Mouse (Mus musculus) ES-Bruce4 (cell line): ENCODE results near the gene Fadd. TPM values are rescaled to one million over a fixed set of nuclear protein-coding genes. Genes with fewer than 3 reads are reported as not detected.

ENCODE experiments used
- H3K27ac ChIP-seq: 2 replicates; pipeline ENCODE4 v1.5.1; 2012; ENCODE audit warnings: low read length, inconsistent platforms; ENCODE audit not compliant: insufficient read depth
- H3K27me3 ChIP-seq: 2 replicates; pipeline ENCODE4 v1.6.1; 2012; ENCODE audit warnings: mild to moderate bottlenecking, low read length, inconsistent platforms; ENCODE audit not compliant: control insufficient read depth, poor library complexity, insufficient read depth, severe bottlenecking
- H3K36me3 ChIP-seq: 2 replicates; pipeline ENCODE4 v1.6.1; 2012; ENCODE audit warnings: inconsistent platforms, mild to moderate bottlenecking, low read length, moderate library complexity; ENCODE audit not compliant: control insufficient read depth, poor library complexity, insufficient read depth, severe bottlenecking
- H3K4me1 ChIP-seq: one replicate; pipeline ENCODE4 v1.8.1; 2011; ENCODE audit warnings: low read length; ENCODE audit not compliant: control insufficient read depth, insufficient read depth
- H3K4me3 ChIP-seq: 2 replicates; pipeline ENCODE4 v1.5.1; 2011; ENCODE audit warnings: low read depth, mild to moderate bottlenecking, low read length
- H3K9ac ChIP-seq: 2 replicates; pipeline ENCODE4 v1.6.1; 2012; ENCODE audit warnings: low read depth, mild to moderate bottlenecking, inconsistent platforms; ENCODE audit not compliant: poor library complexity, severe bottlenecking
- H3K9me3 ChIP-seq: replicated peaks from 2 replicates; pipeline ENCODE4 v1.6.1; 2012; ENCODE audit warnings: mild to moderate bottlenecking, low read length, inconsistent platforms; ENCODE audit not compliant: control insufficient read depth, poor library complexity, insufficient read depth, severe bottlenecking
- CTCF ChIP-seq: IDR thresholded peaks from one replicate; pipeline ENCODE4 v1.8.1; 2011; ENCODE audit warnings: low read depth, low read length
- EP300 ChIP-seq: IDR thresholded peaks from 2 replicates; pipeline ENCODE4 v1.6.1; 2011; ENCODE audit warnings: low read depth, low read length; ENCODE audit not compliant: insufficient read depth
- POLR2A ChIP-seq: IDR thresholded peaks from one replicate; pipeline ENCODE4 v1.8.1; 2011; ENCODE audit warnings: low read length; ENCODE audit not compliant: insufficient read depth
- polyA plus RNA-seq: library from polyadenylated mRNA; stranded (reverse); fragments of >200 nt; gene quantifications from 2 replicates; pipeline ENCODE4 v1.2.4, GENCODE M21; 2011; ENCODE audit warnings: low read depth; ENCODE audit not compliant: missing spikeins, insufficient read depth, insufficient read length

Fadd gene
- polyA plus RNA-seq, 1 experiment = 2.5 TPM

- Histone ChIP-seq H3K27ac (no peak overlapping the region), H3K4me3 (no peak overlapping the region), H3K36me3 (no peaks in the 10 kb centered on the region), H3K9ac (no peak overlapping the region), H3K27me3 (no peaks in the 10 kb centered on the region), H3K4me1 (peaks cover 4% of the 10 kb centered on the region), H3K9me3 (no peaks in the 10 kb centered on the region)
- TF ChIP-seq POLR2A (no peak), EP300 (no peak), CTCF (no peak)
Measured at GRCm38 (mm10) chr7:144620721-144621681, 38.7 kb upstream of the Fadd start.

GRCm38 (mm10) chr7:144620315-144620714, 38.1 kb upstream of the Fadd start:
- Histone ChIP-seq H3K9me3 (no peaks in the 10 kb centered on the region), H3K9ac (no peak overlapping the region), H3K36me3 (no peaks in the 10 kb centered on the region), H3K4me3 (no peak overlapping the region), H3K27me3 (no peaks in the 10 kb centered on the region), H3K4me1 (peaks cover 4% of the 10 kb centered on the region), H3K27ac (no peak overlapping the region)
- TF ChIP-seq EP300 (no peak), CTCF (no peak), POLR2A (no peak)

GRCm38 (mm10) chr7:144615343-144615742, 33.1 kb upstream of the Fadd start:
- H3K9me3 ChIP-seq = no peaks in the 10 kb centered on the region
- no peaks in the 10 kb centered on the region for H3K27me3 ChIP-seq
- no peak for TF ChIP-seq CTCF
- no peak for TF ChIP-seq POLR2A
- no peak for TF ChIP-seq EP300
- H3K4me3 ChIP-seq = no peak overlapping the region
- peaks cover 2% of the 10 kb centered on the region for H3K4me1 ChIP-seq
- H3K36me3 ChIP-seq = no peaks in the 10 kb centered on the region
- H3K27ac ChIP-seq = no peak overlapping the region
- no peak overlapping the region for H3K9ac ChIP-seq

- TF ChIP-seq POLR2A (no peak), EP300 (no peak)
- H3K27me3 ChIP-seq = no peaks in the 10 kb centered on the region
- no peak overlapping the region for H3K9ac ChIP-seq
- no peaks in the 10 kb centered on the region for H3K9me3 ChIP-seq
- no peak overlapping the region for H3K27ac ChIP-seq
- no peaks in the 10 kb centered on the region for H3K4me1 ChIP-seq
- H3K4me3 ChIP-seq = no peak overlapping the region
- no peaks in the 10 kb centered on the region for H3K36me3 ChIP-seq
Measured at GRCm38 (mm10) chr7:144612829-144613228, 30.6 kb upstream of the Fadd start.

GRCm38 (mm10) chr7:144612351-144612750, 30.1 kb upstream of the Fadd start:
- no peak overlapping the region for H3K9ac ChIP-seq
- H3K27me3 ChIP-seq = no peaks in the 10 kb centered on the region
- no peaks in the 10 kb centered on the region for H3K9me3 ChIP-seq
- H3K36me3 ChIP-seq = no peaks in the 10 kb centered on the region
- no peaks in the 10 kb centered on the region for H3K4me1 ChIP-seq
- H3K27ac ChIP-seq = no peak overlapping the region
- no peak overlapping the region for H3K4me3 ChIP-seq
- TF ChIP-seq EP300 (no peak), POLR2A (no peak), CTCF (no peak)

- Histone ChIP-seq H3K27me3 (no peaks in the 10 kb centered on the region), H3K27ac (no peak overlapping the region), H3K9me3 (no peaks in the 10 kb centered on the region), H3K36me3 (no peaks in the 10 kb centered on the region), H3K4me3 (no peak overlapping the region), H3K4me1 (no peaks in the 10 kb centered on the region), H3K9ac (no peak overlapping the region)
- TF ChIP-seq CTCF (no peak), EP300 (no peak), POLR2A (no peak)
Measured at GRCm38 (mm10) chr7:144611595-144611994, 29.3 kb upstream of the Fadd start.
